Mouse (Mus musculus) cerebellum, postnatal 10 days (tissue): ENCODE measurements around the gene Kcnq4.

Experiments used
- DNase-seq, 2 experiments: peaks; one replicate each; pipeline ENCODE4 v3.0.0; 2021; ENCODE audit warnings: mixed read lengths in 2 of 2

The Kcnq4 gene

DNA sequence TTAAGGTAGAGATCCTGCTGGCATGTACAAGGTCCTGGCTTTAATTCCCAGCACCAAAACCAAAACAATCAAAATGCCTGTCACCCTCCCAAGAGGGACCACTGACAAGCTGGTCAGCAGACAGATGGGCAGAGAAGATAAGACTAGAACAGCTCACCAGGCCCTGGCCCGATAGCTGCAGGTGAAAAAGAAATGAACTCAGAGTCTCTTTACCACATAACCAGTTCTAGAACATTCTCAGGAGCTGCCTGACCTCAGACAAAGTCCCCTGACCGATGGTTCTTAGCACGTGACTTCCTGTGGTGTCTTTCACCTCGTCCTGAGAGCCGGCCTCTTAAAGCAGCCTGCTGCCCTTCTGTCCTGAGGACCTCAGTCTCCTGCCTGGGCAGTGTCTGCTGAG is 78.8 kb downstream of the Kcnq4 start:
- DNase-seq, result no peak

DNA sequence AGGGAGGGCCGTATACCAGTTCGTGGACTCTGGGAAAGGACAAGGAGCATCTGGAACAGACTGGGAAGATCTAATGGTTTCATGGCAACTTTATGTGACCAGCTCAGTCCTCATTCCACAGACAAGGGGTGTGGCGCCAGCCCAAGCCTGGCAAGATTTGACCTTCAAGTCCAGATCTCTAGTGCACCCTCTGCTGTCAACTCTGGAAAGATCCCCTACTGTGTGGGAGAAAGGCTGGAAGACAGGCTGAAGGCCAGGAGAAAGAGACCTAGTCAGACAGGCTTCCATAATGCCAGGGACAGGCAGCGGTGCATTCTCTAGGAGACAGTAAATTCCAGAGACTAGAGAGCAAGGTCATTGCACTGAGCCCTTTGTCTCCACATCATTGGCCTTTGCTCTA is 79.9 kb downstream of the Kcnq4 start:
- peak in 1 of 2 experiments; percentile 24 for DNase-seq

DNA sequence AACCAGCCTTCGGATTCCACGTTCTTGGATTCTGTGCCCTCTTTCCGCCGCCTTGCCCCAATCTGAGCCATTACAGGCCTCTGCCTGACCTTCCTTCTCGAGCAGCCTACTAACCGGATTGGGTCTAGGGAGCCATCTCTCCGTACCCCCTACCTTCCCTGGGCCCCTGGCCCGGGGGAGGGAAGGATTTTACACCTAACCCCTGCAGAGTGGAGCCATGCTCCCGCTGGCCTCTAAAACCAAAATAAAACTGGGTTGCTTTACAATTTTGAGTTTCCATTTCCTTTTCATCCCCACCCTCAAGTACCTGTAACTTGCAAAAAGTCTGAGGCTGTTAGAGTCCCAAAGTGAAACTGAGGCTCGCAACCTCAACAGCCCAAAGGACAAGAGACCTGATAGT is 80.9 kb downstream of the Kcnq4 start:
- no peak for DNase-seq

DNA sequence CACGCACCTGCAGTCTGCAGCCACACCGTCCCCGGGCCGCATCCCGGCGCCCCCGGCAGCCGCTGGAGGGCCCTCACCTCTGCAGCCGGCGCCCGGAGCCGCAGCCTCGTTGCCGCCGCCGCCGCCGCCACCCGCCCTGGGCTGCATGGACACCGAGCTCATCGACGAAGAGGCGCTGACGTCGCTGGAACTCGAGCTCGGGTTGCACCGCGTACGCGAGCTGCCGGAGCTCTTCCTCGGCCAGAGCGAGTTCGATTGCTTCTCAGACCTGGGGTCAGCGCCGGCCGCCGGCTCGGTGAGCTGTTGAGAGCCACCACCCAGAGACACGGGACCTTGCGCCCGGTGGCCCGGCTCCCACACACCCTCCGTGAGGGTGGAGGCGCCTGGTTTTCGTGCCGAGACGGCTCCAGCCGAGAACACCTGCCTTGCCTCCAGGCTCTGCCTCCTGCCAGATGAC is 81.3 kb downstream of the Kcnq4 start:
- peak; percentile 62 to 69 for DNase-seq

DNA sequence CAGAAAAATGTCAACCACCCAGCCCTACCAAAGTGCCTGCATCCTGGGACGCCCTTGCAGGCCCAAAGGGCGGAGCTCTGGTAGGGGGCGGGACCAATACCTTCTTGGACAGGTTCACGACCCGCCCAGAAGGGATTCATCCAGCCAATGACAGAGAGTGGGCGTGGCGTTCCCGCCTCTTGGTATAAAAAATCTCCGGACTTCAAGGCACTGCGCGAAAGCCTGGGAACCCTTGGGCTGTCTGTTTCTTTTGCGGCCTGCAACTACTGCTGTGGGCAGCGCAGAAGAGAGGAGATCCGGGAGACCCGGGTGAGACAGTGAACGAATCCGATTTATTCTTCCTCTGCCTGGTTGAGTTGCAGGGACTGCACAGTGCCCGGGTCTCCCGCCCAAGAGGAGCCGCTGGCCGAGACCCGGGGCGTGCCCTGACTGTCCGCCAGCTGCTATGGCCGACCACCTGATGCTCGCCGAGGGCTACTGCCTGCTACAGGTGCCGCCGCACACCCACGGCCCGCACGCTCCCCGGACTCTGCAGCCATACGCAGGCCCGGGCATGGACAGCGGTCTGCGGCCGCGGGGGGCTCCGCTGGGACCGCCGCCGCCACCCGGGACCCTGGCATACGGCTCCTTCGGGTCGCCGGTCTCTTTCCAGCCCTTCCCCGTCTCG is 81.9 kb downstream of the Kcnq4 start, which contains the start of gene Cited4:
Cited4 (plus strand) TSS at position 215 of the 667 bp plus-strand sequence.
- DNase-seq, result peak; percentile 86 to 87

DNA sequence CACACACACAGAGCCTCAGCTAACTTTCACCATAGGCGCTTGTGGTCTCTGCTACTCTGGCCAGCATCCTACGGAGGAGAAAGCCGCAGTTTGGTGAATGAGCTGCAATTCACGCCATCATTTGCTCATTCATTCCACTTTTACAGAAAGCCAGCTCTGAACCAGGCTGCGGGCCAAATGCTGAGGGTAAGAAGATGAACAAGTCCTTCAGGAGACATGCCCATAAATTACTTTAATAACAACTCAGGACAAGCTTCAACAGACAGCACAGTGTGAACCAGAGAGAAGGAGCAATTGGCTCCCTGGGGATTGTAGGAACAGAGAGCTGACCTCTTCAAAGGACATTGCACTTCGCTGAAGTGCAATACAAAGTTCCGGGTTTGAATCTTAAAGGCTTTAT is 82.6 kb downstream of the Kcnq4 start:
- peak; percentile 29 to 31 for DNase-seq

DNA sequence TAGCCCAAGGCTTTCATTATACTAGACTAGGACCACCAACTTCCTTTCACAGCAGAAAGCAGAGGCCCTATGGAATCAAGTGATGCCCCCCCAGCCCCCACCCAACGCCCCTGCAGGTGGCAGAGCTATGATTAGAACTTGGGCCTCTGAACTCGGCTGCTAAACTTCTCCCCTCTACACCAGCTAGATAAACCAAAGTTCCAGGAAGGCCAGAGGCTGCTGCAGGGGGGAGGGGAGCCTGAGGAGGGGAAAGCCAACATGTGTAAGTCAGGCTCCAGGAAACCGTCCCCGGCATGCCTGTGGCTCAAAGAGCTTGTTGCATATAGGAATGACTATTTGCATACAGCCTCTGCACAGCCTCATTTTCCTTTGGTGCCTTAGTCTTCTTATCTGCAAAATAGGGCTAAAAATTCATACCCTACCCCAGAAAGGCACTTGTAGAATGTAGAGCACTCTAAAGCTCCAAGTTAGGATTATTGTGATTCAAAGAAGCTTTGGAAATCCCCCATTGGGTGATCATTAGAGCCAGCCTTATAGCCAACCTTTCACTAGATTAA is 83.2 kb downstream of the Kcnq4 start:
- no peak for DNase-seq

DNA sequence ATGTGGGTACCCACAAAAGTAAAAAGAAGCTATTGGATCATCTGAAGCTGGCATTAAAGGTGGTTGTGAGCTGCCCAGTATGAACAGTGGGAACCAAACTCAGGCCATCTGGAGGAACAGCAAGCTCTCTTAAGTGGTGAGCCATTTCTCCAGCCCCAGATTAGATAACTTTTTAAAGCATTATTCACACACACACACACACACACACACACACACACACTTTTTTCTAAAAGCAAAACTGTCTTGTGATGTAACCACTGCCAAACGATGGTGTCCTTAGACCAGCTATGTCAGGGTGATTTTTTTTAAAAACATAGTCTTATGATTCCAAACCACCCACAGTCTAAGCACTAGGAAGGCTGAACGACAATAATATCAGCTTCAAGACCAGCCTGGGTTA is 83.8 kb downstream of the Kcnq4 start:
- no peak for DNase-seq

DNA sequence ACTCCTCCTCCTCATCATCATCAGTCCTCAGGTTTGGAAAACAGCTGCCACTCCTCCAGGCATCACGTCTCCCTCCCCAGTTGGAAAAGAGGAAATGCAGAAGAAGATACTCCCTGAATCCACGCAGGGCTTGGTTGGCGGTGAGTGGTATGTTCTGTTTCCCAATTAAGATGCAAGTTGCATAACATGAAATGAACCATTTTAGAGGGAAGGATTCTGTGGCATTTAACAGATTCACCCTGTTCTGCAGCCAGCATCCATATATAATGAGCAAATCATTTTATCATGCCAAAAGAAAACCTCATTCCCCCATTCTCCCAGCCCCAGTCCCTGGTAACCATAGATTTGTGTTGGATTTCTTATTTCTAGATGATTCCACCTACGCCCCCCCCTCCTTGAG is 87.9 kb downstream of the Kcnq4 start:
- DNase-seq, result no peak

DNA sequence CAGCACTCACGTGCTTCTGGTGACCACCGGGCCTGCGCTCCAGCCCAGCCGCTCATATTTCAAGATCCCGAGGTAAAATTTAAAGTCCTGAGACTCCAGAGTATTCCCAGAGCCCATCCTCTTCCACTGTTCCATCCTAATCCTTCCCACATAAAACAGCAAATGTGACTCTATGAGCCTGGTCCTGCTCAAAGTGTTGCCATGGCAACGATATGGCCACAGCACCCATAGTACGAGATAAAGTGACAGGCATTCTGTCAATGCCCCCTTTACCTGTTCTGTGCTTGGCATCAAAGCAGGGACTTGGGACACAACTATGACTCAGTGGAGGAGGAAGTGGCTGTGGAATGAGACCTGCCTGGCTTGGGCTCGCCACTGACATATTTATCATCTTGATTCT is 92.5 kb downstream of the Kcnq4 start:
- no peak for DNase-seq

DNA sequence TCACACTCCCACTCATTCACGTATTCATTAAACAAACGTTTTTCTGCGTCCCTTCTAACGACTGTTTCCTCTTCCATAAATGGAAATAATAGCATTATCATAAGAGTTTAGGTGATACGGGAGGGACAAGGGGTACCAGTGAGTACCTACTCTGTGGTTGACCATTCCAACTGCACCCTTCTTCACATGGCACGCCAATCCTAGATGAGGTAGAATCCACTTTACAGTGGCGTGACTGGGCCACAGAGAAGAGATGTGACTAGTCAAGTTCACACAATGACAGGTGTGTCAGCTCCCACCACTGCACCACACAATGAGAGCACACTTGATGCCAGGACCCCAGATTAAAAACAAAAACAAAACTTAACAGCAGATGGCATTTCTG is 98.2 kb downstream of the Kcnq4 start:
- DNase-seq, result peak; percentile 25 to 34

DNA sequence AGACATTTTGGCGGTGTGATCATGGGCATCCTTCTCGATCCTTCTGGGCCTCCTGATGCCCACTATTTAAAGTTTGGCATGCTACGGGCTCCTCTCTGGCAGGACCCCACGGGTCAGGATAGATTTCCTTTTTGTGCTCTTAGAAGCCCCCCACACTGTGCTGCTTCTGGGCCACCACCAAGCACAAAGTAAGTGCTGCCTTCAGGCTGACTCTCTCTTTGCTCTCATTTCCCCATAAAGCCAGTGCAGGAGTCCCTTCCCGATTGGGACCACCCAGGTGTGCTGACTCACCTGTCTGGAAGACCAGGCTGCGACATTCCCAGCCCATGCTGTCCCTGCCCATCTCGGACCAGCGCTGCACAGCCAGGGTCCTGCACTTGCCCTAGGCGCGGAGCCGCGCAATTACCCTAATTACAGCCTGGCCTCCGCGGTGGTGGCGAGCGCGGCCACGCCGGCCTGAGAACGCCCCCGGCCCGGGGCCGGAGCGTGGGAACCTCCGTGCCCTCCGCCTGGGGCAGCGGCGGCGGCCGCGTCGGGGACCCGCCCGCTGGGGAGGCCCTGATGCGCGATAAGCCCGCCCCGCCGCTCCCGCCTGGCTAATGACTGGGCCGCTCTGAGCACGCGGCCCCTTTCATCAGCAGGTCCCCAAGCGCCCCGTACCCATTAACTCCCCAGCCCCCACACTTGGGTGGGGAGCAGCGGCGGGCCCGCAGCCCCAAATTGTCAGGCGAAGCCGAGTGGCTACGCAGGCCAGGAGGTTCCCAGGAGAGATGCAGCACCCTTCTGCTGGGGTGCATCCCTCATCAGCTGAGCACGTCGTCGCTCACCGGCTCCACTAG is 98.8 kb downstream of the Kcnq4 start:
- peak; percentile 54 to 62 for DNase-seq
